12 mouse cellular contexts compared by ENCODE assay signal in the genomic region with DNA sequence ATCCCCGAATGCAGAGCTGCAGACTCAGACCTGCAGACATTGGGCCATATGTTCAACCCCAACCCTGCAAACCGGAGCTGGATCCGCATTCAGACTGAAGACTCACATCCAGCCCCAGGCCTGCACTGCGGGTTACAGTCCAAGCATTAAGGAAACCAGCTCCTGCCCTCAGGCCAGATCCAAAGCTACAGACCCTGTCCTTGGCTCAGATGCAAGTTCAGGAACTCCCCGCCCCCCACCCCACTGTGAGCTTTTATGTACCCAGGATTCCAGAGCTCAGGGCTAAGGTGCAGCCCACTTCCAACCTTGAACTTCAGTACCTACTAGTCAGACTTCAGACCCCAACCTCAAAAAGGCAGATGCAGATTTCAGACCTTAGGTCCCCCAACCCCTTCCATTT. TPM values are rescaled to one million over a fixed set of nuclear protein-coding genes. Genes with fewer than 3 reads are reported as not detected.
DNase-seq lines count a peak whose midpoint lies in the region; ATAC-seq and TF ChIP-seq lines count a peak whose summit lies in the region.
"Had no signal": no experiment of that assay in that cellular context is flagged by ENCODE, and none has a peak within 500 bp of the region (broad histone marks: within the 10 kb centered on the region; RNA-seq: fewer than 3 reads in every experiment).

No protein-coding gene starts in this region.

- no peak overlapping the region for H3K4me3 ChIP-seq in intestine, embryonic 15.5 days (replicated peaks)
- H3K4me3 ChIP-seq in intestine, embryonic 16.5 days (ENCODE audit: low read length) = no peak overlapping the region
- peak overlapping the region; percentile 22; the same call in 1 of the 2 replicates for H3K4me3 ChIP-seq in embryonic facial prominence, embryonic 13.5 days
- peak overlapping the region; percentile 28 for H3K4me3 ChIP-seq in hindbrain, embryonic 15.5 days
- H3K4me3 ChIP-seq in midbrain, postnatal 0 days (ENCODE audit: low read depth, low read length) = peak overlapping the region; percentile 15
- H3K4me3 ChIP-seq: liver, embryonic 13.5 days had no signal

- no peak for ATAC-seq in intestine, embryonic 15.5 days
- ATAC-seq in intestine, embryonic 16.5 days = no peak
- ATAC-seq in embryonic facial prominence, embryonic 13.5 days (ENCODE audit: insufficient number of reproducible peaks, insufficient read depth, low FRiP score, low TSS enrichment, low read depth) = no peak
- peak; percentile 0; the same call in 1 of the 2 replicates for ATAC-seq in hindbrain, embryonic 15.5 days (ENCODE audit: low FRiP score, low read depth)
- ATAC-seq in midbrain, postnatal 0 days (ENCODE audit: low FRiP score) = 0 out of 2 replicates have a peak, but pooled peaks have one; percentile 0

- no peak overlapping the region for H3K4me2 ChIP-seq in intestine, embryonic 15.5 days (replicated peaks)
- no peak overlapping the region for H3K4me2 ChIP-seq in intestine, embryonic 16.5 days (ENCODE audit: low read depth, low read length)
- peak overlapping the region; percentile 52 for H3K4me2 ChIP-seq in embryonic facial prominence, embryonic 13.5 days
- peak overlapping the region; percentile 61 for H3K4me2 ChIP-seq in hindbrain, embryonic 15.5 days
- H3K4me2 ChIP-seq in midbrain, postnatal 0 days (ENCODE audit: low read depth, low read length, poor library complexity, severe bottlenecking) = peak overlapping the region; percentile 45
- H3K4me2 ChIP-seq: liver, embryonic 13.5 days had no signal

- TF ChIP-seq CTCF in midbrain, postnatal 0 days (IDR thresholded peaks at IDR 0.05) = no peak

- H3K9me3 ChIP-seq in intestine, embryonic 15.5 days = no peaks in the 10 kb centered on the region
- H3K9me3 ChIP-seq in intestine, embryonic 16.5 days (ENCODE audit: control insufficient read depth, low read length) = no peaks in the 10 kb centered on the region
- H3K9me3 ChIP-seq in embryonic facial prominence, embryonic 13.5 days = no peaks in the 10 kb centered on the region
- H3K9me3 ChIP-seq in hindbrain, embryonic 15.5 days = no peaks in the 10 kb centered on the region
- H3K9me3 ChIP-seq in midbrain, postnatal 0 days (ENCODE audit: low read length) = no peaks in the 10 kb centered on the region
- H3K9me3 ChIP-seq: liver, embryonic 13.5 days; megakaryocyte, embryonic 14.5 days had no signal

- no peak for DNase-seq in midbrain, postnatal 0 days (ENCODE audit: low spot score)
- DNase-seq in urinary bladder, postnatal 36 days (ENCODE audit: low spot score in 2 of 2) = no peak
- no peak for DNase-seq in liver
- no peak for DNase-seq in lung, postnatal 10 days
- DNase-seq: kidney, postnatal 14 days; liver, embryonic 13.5 days had no signal

- peaks cover 10% of the 10 kb centered on the region; the same call in 1 of the 2 replicates for H3K27me3 ChIP-seq in intestine, embryonic 15.5 days (replicated peaks)
- peaks cover 11% of the 10 kb centered on the region; the same call in 1 of the 2 replicates for H3K27me3 ChIP-seq in intestine, embryonic 16.5 days (replicated peaks; ENCODE audit: control insufficient read depth, insufficient read depth, low read length)
- H3K27me3 ChIP-seq in embryonic facial prominence, embryonic 13.5 days = peaks cover 18% of the 10 kb centered on the region
- H3K27me3 ChIP-seq in hindbrain, embryonic 15.5 days = no peaks in the 10 kb centered on the region
- H3K27me3 ChIP-seq in midbrain, postnatal 0 days (ENCODE audit: insufficient read depth, low read length) = no peaks in the 10 kb centered on the region

- H3K4me1 ChIP-seq in intestine, embryonic 15.5 days (replicated peaks) = peaks cover 6% of the 10 kb centered on the region; the same call in 1 of the 2 replicates
- no peaks in the 10 kb centered on the region; the same call in 1 of the 2 replicates for H3K4me1 ChIP-seq in intestine, embryonic 16.5 days (ENCODE audit: control insufficient read depth, insufficient read depth, low read length)
- peaks cover 22% of the 10 kb centered on the region for H3K4me1 ChIP-seq in embryonic facial prominence, embryonic 13.5 days
- peaks cover 52% of the 10 kb centered on the region for H3K4me1 ChIP-seq in hindbrain, embryonic 15.5 days (replicated peaks)
- peaks cover 14% of the 10 kb centered on the region for H3K4me1 ChIP-seq in midbrain, postnatal 0 days (ENCODE audit: insufficient read depth, low read length)
- H3K4me1 ChIP-seq: liver, embryonic 13.5 days had no signal

- 28% methylated on average over 5 of the region's 5 CpGs for WGBS in intestine, embryonic 15.5 days
- WGBS in intestine, embryonic 16.5 days = 18% methylated on average over 5 of the region's 5 CpGs
- 17% methylated on average over 5 of the region's 5 CpGs for WGBS in embryonic facial prominence, embryonic 13.5 days
- WGBS in hindbrain, embryonic 15.5 days = 10% methylated on average over 5 of the region's 5 CpGs
- 5% methylated on average over 5 of the region's 5 CpGs for WGBS in midbrain, postnatal 0 days

- H3K36me3 ChIP-seq in intestine, embryonic 15.5 days = no peaks in the 10 kb centered on the region
- no peaks in the 10 kb centered on the region for H3K36me3 ChIP-seq in intestine, embryonic 16.5 days (ENCODE audit: control insufficient read depth, insufficient read depth, low read length)
- H3K36me3 ChIP-seq in embryonic facial prominence, embryonic 13.5 days = no peaks in the 10 kb centered on the region
- H3K36me3 ChIP-seq in hindbrain, embryonic 15.5 days = peaks cover 3% of the 10 kb centered on the region
- peaks cover 25% of the 10 kb centered on the region for H3K36me3 ChIP-seq in midbrain, postnatal 0 days (ENCODE audit: insufficient read depth, low read length)
- H3K36me3 ChIP-seq: liver, embryonic 13.5 days had no signal

- H3K27ac ChIP-seq in intestine, embryonic 15.5 days = no peak overlapping the region
- H3K27ac ChIP-seq in intestine, embryonic 16.5 days (ENCODE audit: low read length) = no peak overlapping the region
- H3K27ac ChIP-seq in embryonic facial prominence, embryonic 13.5 days = no peak overlapping the region
- peak overlapping the region; percentile 82 for H3K27ac ChIP-seq in hindbrain, embryonic 15.5 days (replicated peaks)
- H3K27ac ChIP-seq in midbrain, postnatal 0 days (ENCODE audit: low read depth, low read length) = peak overlapping the region; percentile 83
- H3K27ac ChIP-seq: liver, embryonic 13.5 days had no signal

- H3K9ac ChIP-seq in intestine, embryonic 15.5 days = peak overlapping the region; percentile 5; the same call in 1 of the 2 replicates
- H3K9ac ChIP-seq in intestine, embryonic 16.5 days (ENCODE audit: low read depth, low read length) = no peak overlapping the region
- peak overlapping the region; percentile 32; the same call in 1 of the 2 replicates for H3K9ac ChIP-seq in embryonic facial prominence, embryonic 13.5 days
- H3K9ac ChIP-seq in hindbrain, embryonic 15.5 days = peak overlapping the region; percentile 27
- H3K9ac ChIP-seq in midbrain, postnatal 0 days (replicated peaks; ENCODE audit: low read length, poor library complexity, severe bottlenecking) = 0 out of 2 replicates have a peak overlapping the region, but pooled peaks have one; percentile 29
- H3K9ac ChIP-seq: liver, embryonic 13.5 days had no signal

RNA-seq across cellular contexts. Expression of a gene that starts 5.6 kb away (rescaled TPM):
- 7.1 and 9.7 TPM in 2 replicates for polyA plus RNA-seq in intestine, embryonic 15.5 days (2015; fragmentation: Nextera tagmentation; extraction: Ambion mirVana)
- polyA plus RNA-seq in intestine, embryonic 16.5 days (2015; fragmentation: Nextera tagmentation; extraction: Ambion mirVana) = 5.2 and 6.5 TPM in 2 replicates
- polyA plus RNA-seq in embryonic facial prominence, embryonic 13.5 days (2015; fragmentation: Nextera tagmentation; extraction: Ambion mirVana) = 3.7 and 5.9 TPM in 2 replicates
- polyA plus RNA-seq in hindbrain, embryonic 15.5 days (2015; fragmentation: Nextera tagmentation; extraction: Ambion mirVana) = 158 and 181 TPM in 2 replicates
- total RNA-seq in midbrain, postnatal 0 days (2014; rRNA removed) = 433 and 742 TPM in 2 replicates
- 186 and 226 TPM in 2 replicates for polyA plus RNA-seq in midbrain, postnatal 0 days (2015; fragmentation: Nextera tagmentation; extraction: Ambion mirVana)

RNA-seq across cellular contexts. Expression of a gene that starts 12.0 kb away (rescaled TPM):
- 46.3 and 49.2 TPM in 2 replicates for polyA plus RNA-seq in intestine, embryonic 15.5 days (2015; fragmentation: Nextera tagmentation; extraction: Ambion mirVana)
- polyA plus RNA-seq in intestine, embryonic 16.5 days (2015; fragmentation: Nextera tagmentation; extraction: Ambion mirVana) = 35.5 and 40.3 TPM in 2 replicates
- 66.7 and 67.8 TPM in 2 replicates for polyA plus RNA-seq in embryonic facial prominence, embryonic 13.5 days (2015; fragmentation: Nextera tagmentation; extraction: Ambion mirVana)
- polyA plus RNA-seq in hindbrain, embryonic 15.5 days (2015; fragmentation: Nextera tagmentation; extraction: Ambion mirVana) = 83.6 and 97.5 TPM in 2 replicates
- 176 and 253 TPM in 2 replicates for total RNA-seq in midbrain, postnatal 0 days (2014; rRNA removed)
- polyA plus RNA-seq in midbrain, postnatal 0 days (2015; fragmentation: Nextera tagmentation; extraction: Ambion mirVana) = 52.7 and 64.1 TPM in 2 replicates

RNA-seq across cellular contexts. Expression of a gene that starts 25.3 kb away (rescaled TPM):
- 4.5 and 4.9 TPM in 2 replicates for polyA plus RNA-seq in intestine, embryonic 15.5 days (2015; fragmentation: Nextera tagmentation; extraction: Ambion mirVana)
- 6.8 and 7.1 TPM in 2 replicates for polyA plus RNA-seq in intestine, embryonic 16.5 days (2015; fragmentation: Nextera tagmentation; extraction: Ambion mirVana)
- 4.6 and 5.4 TPM in 2 replicates for polyA plus RNA-seq in embryonic facial prominence, embryonic 13.5 days (2015; fragmentation: Nextera tagmentation; extraction: Ambion mirVana)
- polyA plus RNA-seq in hindbrain, embryonic 15.5 days (2015; fragmentation: Nextera tagmentation; extraction: Ambion mirVana) = 4.4 and 5.7 TPM in 2 replicates
- total RNA-seq in midbrain, postnatal 0 days (2014; rRNA removed) = 3.3 and 4.9 TPM in 2 replicates
- 4.7 and 5.3 TPM in 2 replicates for polyA plus RNA-seq in midbrain, postnatal 0 days (2015; fragmentation: Nextera tagmentation; extraction: Ambion mirVana)

RNA-seq across cellular contexts. Expression of a gene that starts 39.8 kb away (rescaled TPM):
- polyA plus RNA-seq in intestine, embryonic 15.5 days (2015; fragmentation: Nextera tagmentation; extraction: Ambion mirVana) = 66.3 and 68.6 TPM in 2 replicates
- polyA plus RNA-seq in intestine, embryonic 16.5 days (2015; fragmentation: Nextera tagmentation; extraction: Ambion mirVana) = 83.5 and 84.5 TPM in 2 replicates
- 66.7 and 71.0 TPM in 2 replicates for polyA plus RNA-seq in embryonic facial prominence, embryonic 13.5 days (2015; fragmentation: Nextera tagmentation; extraction: Ambion mirVana)
- polyA plus RNA-seq in hindbrain, embryonic 15.5 days (2015; fragmentation: Nextera tagmentation; extraction: Ambion mirVana) = 7.4 and 8.8 TPM in 2 replicates
- total RNA-seq in midbrain, postnatal 0 days (2014; rRNA removed) = 6.6 and 9.7 TPM in 2 replicates
- polyA plus RNA-seq in midbrain, postnatal 0 days (2015; fragmentation: Nextera tagmentation; extraction: Ambion mirVana) = 8.3 and 8.5 TPM in 2 replicates
- polyA plus RNA-seq: activated CD4-positive, CD25-positive, alpha-beta regulatory T cell, adult 4 months had no signal

Comparison
In these comparisons a context has a peak if more than half of its experiments do, and no peak if none do; other contexts are left out.
1. ATAC-seq: peak in hindbrain, embryonic 15.5 days (single experiment) and midbrain, postnatal 0 days (single experiment); none in intestine, embryonic 15.5 days (single experiment), intestine, embryonic 16.5 days (single experiment) and embryonic facial prominence, embryonic 13.5 days (single experiment).
2. H3K27ac ChIP-seq: peak in hindbrain, embryonic 15.5 days (single experiment) and midbrain, postnatal 0 days (single experiment); none in intestine, embryonic 15.5 days (single experiment), intestine, embryonic 16.5 days (single experiment) and embryonic facial prominence, embryonic 13.5 days (single experiment).
3. H3K4me2 ChIP-seq: peak in embryonic facial prominence, embryonic 13.5 days (single experiment), hindbrain, embryonic 15.5 days (single experiment) and midbrain, postnatal 0 days (single experiment); none in intestine, embryonic 15.5 days (single experiment) and intestine, embryonic 16.5 days (single experiment).
4. H3K4me3 ChIP-seq: peak in embryonic facial prominence, embryonic 13.5 days (single experiment), hindbrain, embryonic 15.5 days (single experiment) and midbrain, postnatal 0 days (single experiment); none in intestine, embryonic 15.5 days (single experiment) and intestine, embryonic 16.5 days (single experiment).
5. RNA of a gene that starts 5.6 kb away (polyA plus RNA-seq): 186 to 226 TPM in midbrain, postnatal 0 days and 158 to 181 TPM in hindbrain, embryonic 15.5 days; 7.1 to 9.7 TPM in intestine, embryonic 15.5 days, 5.2 to 6.5 TPM in intestine, embryonic 16.5 days and 3.7 to 5.9 TPM in embryonic facial prominence, embryonic 13.5 days; every median in the first group is over 10 times any median in the second.